Mouse (Mus musculus): ENCODE measurements at regions not wholly inside any gene's neighbourhood (a gene's known extent, or its start where the extent isn't known, plus 50 kb on each side); places are given as distances from the start of the nearest gene placed in this dataset.

- no peak for DNase-seq (ENCODE audit: low read depth in 1 of 2, low spot score in 2 of 2)
These were observed 53.4 kb upstream of the Nap1l1 start for GRCm38 (mm10) chr10:111419375-111420194.

DNA sequence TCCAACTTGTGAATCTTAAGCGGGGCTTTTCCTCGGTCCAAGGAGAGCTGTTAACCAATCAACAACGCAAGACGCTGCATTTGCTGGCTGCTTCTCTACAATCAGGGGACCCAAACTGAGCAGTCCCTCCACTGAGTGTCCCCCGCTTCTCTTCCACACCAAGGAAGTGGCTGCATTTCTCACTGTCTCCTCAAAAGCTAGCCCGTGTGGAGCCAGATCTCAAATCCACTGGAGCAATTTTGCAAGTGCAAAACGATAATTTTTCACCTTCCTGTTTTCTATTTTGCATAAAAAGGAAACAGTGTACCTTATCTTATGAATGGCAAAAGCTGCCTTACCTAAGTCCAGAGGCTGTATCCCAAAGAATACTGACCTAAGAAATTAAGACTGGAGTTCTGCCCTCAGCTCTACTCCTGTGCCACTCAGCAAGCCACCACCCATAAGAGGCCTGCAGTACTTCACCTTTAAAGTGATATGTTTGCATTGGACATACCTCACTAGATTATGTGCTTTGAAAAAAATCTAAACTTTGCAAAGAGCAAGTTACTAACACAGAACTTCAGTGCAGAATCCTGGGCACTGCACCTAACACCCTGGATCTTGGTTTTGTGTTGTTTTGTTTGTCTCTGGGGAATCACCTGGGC, 52.7 kb upstream of the Nap1l1 start:
- no peak for DNase-seq (ENCODE audit: low read depth in 1 of 2, low spot score in 2 of 2)

DNA sequence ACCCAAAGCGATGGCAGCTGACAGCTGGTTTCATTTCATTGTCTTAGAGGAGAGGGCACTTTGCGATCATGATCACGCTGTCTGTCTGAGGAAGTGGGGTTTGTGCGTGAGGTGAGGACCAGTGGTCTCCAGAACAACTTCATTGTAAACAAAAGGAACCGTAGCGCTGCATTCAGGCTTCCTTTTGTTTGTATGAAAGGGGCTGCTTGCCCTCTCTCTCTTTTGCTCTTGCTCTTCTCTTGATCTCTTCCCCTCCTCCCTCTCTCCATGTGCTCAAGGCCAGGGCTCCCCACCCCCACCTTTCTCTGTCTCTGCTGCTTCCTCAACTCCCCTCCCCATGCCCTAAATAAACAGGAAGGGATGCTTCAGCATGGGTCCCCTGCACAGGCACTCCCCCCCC, 51.0 kb upstream of the Nap1l1 start:
- DNase-seq (ENCODE audit: low read depth in 1 of 2, low spot score in 2 of 2): no peak

- peak in 1 of 2 experiments; percentile 34 for DNase-seq (ENCODE audit: low read depth in 1 of 2, low spot score in 2 of 2)
These were observed 50.4 kb upstream of the Nap1l1 start for GRCm38 (mm10) chr10:111422649-111423048.
